Mouse (Mus musculus) heart, postnatal 0 days (tissue): ENCODE data around the gene Gpd2.

Experiments used
- CTCF ChIP-seq: IDR thresholded peaks from 2 replicates; pipeline ENCODE4 v1.5.1; 2016; ENCODE audit warnings: antibody characterized with exemption, control low read depth, low read depth
- EP300 ChIP-seq: IDR thresholded peaks from 2 replicates; pipeline ENCODE4 v1.6.1; 2016; ENCODE audit warnings: antibody characterized with exemption, low read depth

DNA sequence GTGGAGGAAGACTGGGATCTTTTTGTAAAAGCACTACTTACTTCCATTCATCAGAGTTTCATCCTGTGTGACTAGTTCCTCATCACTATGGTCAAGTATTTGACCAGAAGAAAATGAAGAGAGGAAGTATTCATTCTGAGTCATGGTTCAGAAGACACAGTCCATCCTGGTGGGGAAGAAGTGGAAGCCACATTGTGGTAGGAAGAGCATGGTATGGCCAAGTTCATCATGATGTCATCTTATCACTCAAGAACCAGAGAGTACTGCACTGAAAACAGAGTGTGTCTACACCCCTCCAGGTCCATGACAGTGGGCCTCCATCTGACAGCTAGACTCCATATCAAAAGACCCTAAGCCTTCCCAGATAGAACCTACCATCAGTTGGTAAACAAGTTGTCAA, 46.6 kb upstream of the Gpd2 start:
- TF ChIP-seq CTCF (no peak), EP300 (no peak)
